Mouse (Mus musculus) olfactory bulb, adult 2 months (tissue): ENCODE measurements around the gene BC030870.

Experiments
- CTCF ChIP-seq: fragments of 200-500 bp; IDR thresholded peaks from 2 replicates; pipeline ENCODE4 v1.5.1; 2012; ENCODE audit warnings: low read depth, mild to moderate bottlenecking, low read length, moderate library complexity; ENCODE audit not compliant: insufficient read depth
- POLR2A ChIP-seq: fragments of 200-500 bp; IDR thresholded peaks from 2 replicates; pipeline ENCODE4 v1.6.1; 2012; ENCODE audit warnings: mild to moderate bottlenecking, low read depth, low read length, moderate library complexity; ENCODE audit not compliant: insufficient read depth

- TF ChIP-seq CTCF (no peak), POLR2A (no peak)
Measured at GRCm38 (mm10) chr8:65099735-65100134, 29.6 kb downstream of the BC030870 start.
